Mouse (Mus musculus) CD4-positive, CD25-positive, alpha-beta regulatory T cell, adult 2 months (primary cell): Measurements from ENCODE around the gene Gm20458.

ENCODE experiments used
- DNase-seq: peaks from one replicate; pipeline ENCODE4 v3.0.0-alpha.2; 2012; ENCODE audit warnings: low read depth, low spot score

Gene Gm20458

DNA sequence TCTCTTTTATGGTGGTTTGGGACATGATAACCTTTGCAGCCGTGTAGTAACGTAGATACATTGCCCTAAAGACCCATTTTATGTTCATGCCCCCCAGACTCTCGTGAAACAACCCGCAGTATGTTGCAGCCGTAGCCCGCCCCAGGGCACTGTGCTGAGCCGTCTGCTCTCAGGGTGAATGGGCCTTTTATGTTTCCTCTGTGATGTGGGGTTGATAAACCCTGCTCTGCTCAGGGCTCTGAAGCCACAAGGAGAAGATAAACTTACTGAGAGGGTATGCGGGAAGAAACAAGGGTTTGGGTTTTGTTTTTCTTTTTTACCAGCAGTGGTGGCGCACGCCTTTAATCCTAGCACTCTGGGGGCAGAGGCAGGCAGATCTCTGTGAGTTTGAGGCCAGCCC is 73.5 kb downstream of the Gm20458 start:
- peak; percentile 61 for DNase-seq

DNA sequence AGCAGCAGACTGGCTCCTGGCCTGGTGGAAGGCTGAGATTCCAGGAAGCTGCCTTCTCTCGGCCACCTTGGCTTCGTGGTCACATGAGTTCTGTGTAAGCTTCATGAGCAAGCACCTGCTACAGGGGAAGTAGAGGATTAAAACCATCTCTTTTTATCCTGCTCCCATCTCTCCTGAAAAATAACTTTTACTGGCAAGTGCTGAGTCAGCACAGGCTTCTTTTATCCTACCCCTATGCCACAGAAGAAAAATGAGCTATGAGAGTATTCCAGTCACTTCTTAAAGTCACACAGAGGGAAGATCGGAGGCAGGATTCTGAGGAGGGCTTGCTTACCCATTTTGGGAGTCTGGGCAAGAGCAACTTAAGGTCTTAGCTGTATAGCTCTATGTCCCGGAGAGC is 76.2 kb downstream of the Gm20458 start:
- no peak for DNase-seq
